Mouse (Mus musculus): Measurements from ENCODE around the gene Zfp282. TPM values are rescaled to one million over a fixed set of nuclear protein-coding genes. Genes with fewer than 3 reads are reported as not detected.

The Zfp282 gene
- polyA plus RNA-seq, 2 experiments, result 19.7 to 20.2 TPM

- Histone ChIP-seq H3K9me3 (ENCODE audit: control insufficient read depth, low read length) (no peaks in the 10 kb centered on the region), H3K27me3 (ENCODE audit: control insufficient read depth, insufficient read depth, low read length) (no peaks in the 10 kb centered on the region), H3K27ac (replicated peaks; ENCODE audit: low read depth, low read length) (peak overlapping the region; percentile 94), H3K4me3 (replicated peaks; ENCODE audit: low read length) (peak overlapping the region; percentile 87), H3K4me1 (ENCODE audit: control insufficient read depth, insufficient read depth, low read length) (peaks cover 11% of the 10 kb centered on the region), H3K9ac (ENCODE audit: low read depth, low read length, severe bottlenecking) (peak overlapping the region; percentile 90), H3K4me2 (replicated peaks; ENCODE audit: low read depth, low read length, severe bottlenecking) (peak overlapping the region; percentile 93), H3K36me3 (ENCODE audit: control insufficient read depth, insufficient read depth, low read length) (peaks cover 39% of the 10 kb centered on the region)
- DNase-seq (ENCODE audit: low spot score) (peak; percentile 15), ATAC-seq (ENCODE audit: low FRiP score, low read depth) (no peak)
- under 1% methylated on average over 11 of the region's 11 CpGs for WGBS
- no peak for TF ChIP-seq POLR2A (IDR thresholded peaks at IDR 0.05; ENCODE audit: borderline replicate concordance, extremely low read depth, insufficient read depth, insufficient read length)
Measured at GRCm38 (mm10) chr6:47878133-47878514, 1.1 kb downstream of the Zfp282 start.

DNA sequence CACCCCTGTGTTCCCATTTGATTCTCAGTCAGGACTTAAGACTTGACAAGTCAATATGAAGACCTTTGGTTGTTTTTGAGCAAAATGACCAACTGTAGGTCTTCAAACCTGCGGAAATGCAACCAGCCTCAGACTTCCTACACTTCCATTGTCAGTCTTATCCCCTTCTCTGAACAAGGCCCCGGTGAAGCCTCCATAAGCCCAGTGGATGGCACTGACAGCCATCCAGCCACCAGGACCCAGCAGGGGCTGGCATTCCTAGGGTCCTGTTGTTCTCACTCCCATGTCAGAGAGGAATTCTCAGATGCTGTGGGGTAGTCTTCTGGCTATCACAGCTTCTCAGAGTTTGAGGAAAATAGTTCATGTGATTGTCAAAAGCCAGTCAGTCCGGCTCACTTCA lies 1.6 kb downstream of the Zfp282 start:
- TF ChIP-seq POLR2A (IDR thresholded peaks at IDR 0.05; ENCODE audit: borderline replicate concordance, extremely low read depth, insufficient read depth, insufficient read length), result no peak

GRCm38 (mm10) chr6:47879049-47879716 lies 2.2 kb downstream of the Zfp282 start:
- Histone ChIP-seq H3K4me2 (replicated peaks; ENCODE audit: low read depth, low read length, severe bottlenecking) (peak overlapping the region; percentile 93), H3K9ac (ENCODE audit: low read depth, low read length, severe bottlenecking) (peak overlapping the region; percentile 90), H3K27me3 (ENCODE audit: control insufficient read depth, insufficient read depth, low read length) (no peaks in the 10 kb centered on the region), H3K36me3 (ENCODE audit: control insufficient read depth, insufficient read depth, low read length) (peaks cover 50% of the 10 kb centered on the region), H3K9me3 (ENCODE audit: control insufficient read depth, low read length) (no peaks in the 10 kb centered on the region), H3K27ac (replicated peaks; ENCODE audit: low read depth, low read length) (no peak overlapping the region), H3K4me1 (ENCODE audit: control insufficient read depth, insufficient read depth, low read length) (peaks cover 11% of the 10 kb centered on the region), H3K4me3 (replicated peaks; ENCODE audit: low read length) (peak overlapping the region; percentile 87)
- DNase-seq (ENCODE audit: low spot score) (no peak), ATAC-seq (ENCODE audit: low FRiP score, low read depth) (no peak)
- 60% methylated on average over 4 of the region's 4 CpGs for WGBS
- TF ChIP-seq POLR2A (IDR thresholded peaks at IDR 0.05; ENCODE audit: borderline replicate concordance, extremely low read depth, insufficient read depth, insufficient read length), result no peak

More for the DNA sequence above, 1.6 kb downstream of the Zfp282 start:
- H3K4me1 ChIP-seq (ENCODE audit: control insufficient read depth, insufficient read depth, low read length), result peaks cover 11% of the 10 kb centered on the region
- ATAC-seq (ENCODE audit: low FRiP score, low read depth) (no peak), DNase-seq (ENCODE audit: low spot score) (no peak)
- H3K27ac ChIP-seq (replicated peaks; ENCODE audit: low read depth, low read length), result peak overlapping the region; percentile 94; the same call in 1 of the 2 replicates
- peak overlapping the region; percentile 93 for H3K4me2 ChIP-seq (replicated peaks; ENCODE audit: low read depth, low read length, severe bottlenecking)
- H3K27me3 ChIP-seq (ENCODE audit: control insufficient read depth, insufficient read depth, low read length), result no peaks in the 10 kb centered on the region
- H3K9ac ChIP-seq (ENCODE audit: low read depth, low read length, severe bottlenecking), result peak overlapping the region; percentile 90
- H3K36me3 ChIP-seq (ENCODE audit: control insufficient read depth, insufficient read depth, low read length), result peaks cover 44% of the 10 kb centered on the region
- 53% methylated on average over 3 of the region's 3 CpGs for WGBS
- H3K9me3 ChIP-seq (ENCODE audit: control insufficient read depth, low read length), result no peaks in the 10 kb centered on the region
- peak overlapping the region; percentile 87 for H3K4me3 ChIP-seq (replicated peaks; ENCODE audit: low read length)

DNA sequence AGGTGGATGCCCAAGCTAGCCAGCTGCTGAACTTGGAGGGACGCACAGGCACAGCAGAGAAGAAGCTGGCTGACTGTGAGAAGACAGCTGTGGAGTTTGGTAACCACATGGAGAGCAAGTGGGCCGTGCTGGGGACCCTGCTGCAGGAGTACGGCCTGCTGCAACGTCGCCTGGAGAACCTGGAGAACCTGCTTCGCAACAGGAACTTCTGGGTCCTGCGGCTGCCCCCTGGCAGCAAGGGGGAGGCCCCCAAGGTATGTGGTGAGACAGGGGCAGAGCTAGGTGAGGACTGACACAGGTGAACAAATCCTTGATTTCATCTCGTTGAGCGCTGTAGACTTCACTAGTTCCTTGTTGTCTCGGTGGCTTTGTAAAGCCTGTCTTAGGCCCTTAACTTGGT lies 3.2 kb downstream of the Zfp282 start:
- no peak for ATAC-seq (ENCODE audit: low FRiP score, low read depth)
- no peak for DNase-seq (ENCODE audit: low spot score)
- Histone ChIP-seq H3K4me2 (replicated peaks; ENCODE audit: low read depth, low read length, severe bottlenecking) (no peak overlapping the region), H3K4me1 (ENCODE audit: control insufficient read depth, insufficient read depth, low read length) (peaks cover 11% of the 10 kb centered on the region), H3K27me3 (ENCODE audit: control insufficient read depth, insufficient read depth, low read length) (no peaks in the 10 kb centered on the region), H3K9ac (ENCODE audit: low read depth, low read length, severe bottlenecking) (no peak overlapping the region), H3K4me3 (replicated peaks; ENCODE audit: low read length) (no peak overlapping the region), H3K27ac (replicated peaks; ENCODE audit: low read depth, low read length) (no peak overlapping the region), H3K36me3 (ENCODE audit: control insufficient read depth, insufficient read depth, low read length) (peaks cover 59% of the 10 kb centered on the region), H3K9me3 (ENCODE audit: control insufficient read depth, low read length) (no peaks in the 10 kb centered on the region)
- no peak for TF ChIP-seq POLR2A (IDR thresholded peaks at IDR 0.05; ENCODE audit: borderline replicate concordance, extremely low read depth, insufficient read depth, insufficient read length)
- WGBS, result 73% methylated on average over 10 of the region's 10 CpGs

DNA sequence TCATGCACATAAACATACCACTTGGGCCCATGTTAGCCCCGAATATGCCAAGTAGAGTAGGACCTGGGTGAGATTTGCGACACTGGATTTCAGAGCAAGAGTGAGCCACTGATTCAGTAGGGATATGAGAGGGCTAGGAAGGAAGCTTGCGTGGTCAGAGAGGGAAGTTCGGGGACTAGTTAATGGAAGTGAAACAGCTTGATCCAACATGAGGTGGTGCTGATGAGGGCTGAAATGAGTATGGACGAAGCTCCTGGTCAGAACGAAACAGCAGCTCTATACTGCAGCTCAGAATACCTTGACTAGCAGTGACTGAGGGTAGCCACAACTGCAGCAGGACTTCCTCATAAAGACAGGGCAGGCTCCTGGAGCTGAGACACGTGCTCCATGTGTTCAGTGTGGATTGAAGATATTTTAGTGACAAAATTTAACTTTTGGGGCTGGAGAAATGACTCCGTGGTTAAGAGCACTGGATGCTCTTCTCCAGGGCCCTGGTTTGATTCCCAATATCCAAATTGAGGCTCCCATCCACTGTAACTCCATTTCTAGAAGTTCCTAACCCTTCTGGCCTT lies 11.9 kb downstream of the Zfp282 start:
- no peak for TF ChIP-seq POLR2A (IDR thresholded peaks at IDR 0.05; ENCODE audit: borderline replicate concordance, extremely low read depth, insufficient read depth, insufficient read length)
- H3K9me3 ChIP-seq (ENCODE audit: control insufficient read depth, low read length), result no peaks in the 10 kb centered on the region
- H3K4me2 ChIP-seq (replicated peaks; ENCODE audit: low read depth, low read length, severe bottlenecking), result no peak overlapping the region
- DNase-seq (ENCODE audit: low spot score) (no peak), ATAC-seq (ENCODE audit: low FRiP score, low read depth) (no peak)
- no peak overlapping the region for H3K27ac ChIP-seq (replicated peaks; ENCODE audit: low read depth, low read length)
- H3K36me3 ChIP-seq (ENCODE audit: control insufficient read depth, insufficient read depth, low read length), result peaks cover 85% of the 10 kb centered on the region
- H3K27me3 ChIP-seq (ENCODE audit: control insufficient read depth, insufficient read depth, low read length), result no peaks in the 10 kb centered on the region
- 86% methylated on average over 8 of the region's 8 CpGs for WGBS
- no peak overlapping the region for H3K4me3 ChIP-seq (replicated peaks; ENCODE audit: low read length)
- H3K4me1 ChIP-seq (ENCODE audit: control insufficient read depth, insufficient read depth, low read length), result no peaks in the 10 kb centered on the region
- no peak overlapping the region for H3K9ac ChIP-seq (ENCODE audit: low read depth, low read length, severe bottlenecking)

Data from limb, embryonic 14.5 days (tissue).